Mouse (Mus musculus) left cerebral cortex, postnatal 4 days (tissue): ENCODE measurements around the gene Atp2b1. TPM values are rescaled to one million over a fixed set of nuclear protein-coding genes. Genes with fewer than 3 reads are reported as not detected.

Source experiments
- DNase-seq: peaks from one replicate; pipeline ENCODE4 v3.0.0-alpha.2; 2022
- intact Hi-C: fragments of 180-260 bp; cut with DNase I; formaldehyde crosslinking; loops from one replicate; pipeline ENCODE4 v1.15.1; 2025
- total RNA-seq, 2 experiments: library from RNA; stranded (reverse); gene quantifications; 2 replicates each; pipeline ENCODE4 v1.2.3; 2021

Gene Atp2b1
- 100 to 1,000 TPM; 448 to 466 TPM for total RNA-seq

- intact Hi-C loops = loop anchor here (5.0 to 10.0 kb wide), 2 partner anchors 422 to 1069 kb away; no protein-coding TSS in a partner anchor
- DNase-seq = peak; percentile 97
Measured at GRCm38 (mm10) chr10:98913961-98914809, at the start of gene Atp2b1. TSS of gene Atp2b1 (plus strand) at chr10:98914406.

GRCm38 (mm10) chr10:98864851-98865250 lies 49.4 kb upstream of the Atp2b1 start:
- intact Hi-C loops = no loop called here
- DNase-seq = no peak

- intact Hi-C loops = no loop called here
- DNase-seq = no peak
Measured at GRCm38 (mm10) chr10:98866836-98867370, 47.3 kb upstream of the Atp2b1 start.

GRCm38 (mm10) chr10:98868351-98868908 lies 45.8 kb upstream of the Atp2b1 start:
- no peak for DNase-seq
- intact Hi-C loops = no loop called here

- intact Hi-C loops = no loop called here
- no peak for DNase-seq
Measured at GRCm38 (mm10) chr10:98877855-98878254, 36.4 kb upstream of the Atp2b1 start.

GRCm38 (mm10) chr10:98878636-98879035 lies 35.6 kb upstream of the Atp2b1 start:
- DNase-seq = no peak
- intact Hi-C loops = no loop called here

GRCm38 (mm10) chr10:98880057-98880456 lies 34.1 kb upstream of the Atp2b1 start:
- DNase-seq = no peak
- intact Hi-C loops = no loop called here

GRCm38 (mm10) chr10:98880711-98881110 lies 33.5 kb upstream of the Atp2b1 start:
- intact Hi-C loops = no loop called here
- no peak for DNase-seq

GRCm38 (mm10) chr10:98881492-98881891 lies 32.7 kb upstream of the Atp2b1 start:
- intact Hi-C loops = no loop called here
- DNase-seq = no peak

GRCm38 (mm10) chr10:98882587-98882986 lies 31.6 kb upstream of the Atp2b1 start:
- no peak for DNase-seq
- intact Hi-C loops = no loop called here

- intact Hi-C loops = no loop called here
- DNase-seq = no peak
Measured at GRCm38 (mm10) chr10:98884445-98884844, 29.8 kb upstream of the Atp2b1 start.

GRCm38 (mm10) chr10:98886770-98887271 lies 27.4 kb upstream of the Atp2b1 start:
- DNase-seq = no peak
- intact Hi-C loops = no loop called here

GRCm38 (mm10) chr10:98891361-98891760 lies 22.8 kb upstream of the Atp2b1 start:
- intact Hi-C loops = no loop called here
- no peak for DNase-seq

GRCm38 (mm10) chr10:98897507-98897906 lies 16.7 kb upstream of the Atp2b1 start:
- intact Hi-C loops = no loop called here
- no peak for DNase-seq

GRCm38 (mm10) chr10:98897913-98898748 lies 16.1 kb upstream of the Atp2b1 start:
- intact Hi-C loops = no loop called here
- DNase-seq = no peak

GRCm38 (mm10) chr10:98901533-98901932 lies 12.7 kb upstream of the Atp2b1 start:
- no peak for DNase-seq
- intact Hi-C loops = no loop called here

GRCm38 (mm10) chr10:98905987-98906386 lies 8.2 kb upstream of the Atp2b1 start:
- no peak for DNase-seq
- intact Hi-C loops = no loop called here

GRCm38 (mm10) chr10:98906941-98907549 lies 7.2 kb upstream of the Atp2b1 start:
- intact Hi-C loops = no loop called here
- no peak for DNase-seq

GRCm38 (mm10) chr10:98913610-98913960 lies 621 bp upstream of the Atp2b1 start:
- DNase-seq = no peak
- intact Hi-C loops = loop anchor here (5.0 to 10.0 kb wide), 2 partner anchors 421 to 1069 kb away; no protein-coding TSS in a partner anchor

GRCm38 (mm10) chr10:98914810-98915241 lies 620 bp downstream of the Atp2b1 start:
- peak; percentile 79 for DNase-seq
- intact Hi-C loops = loop anchor here (5.0 to 10.0 kb wide), 3 partner anchors 423 to 1198 kb away; no protein-coding TSS in a partner anchor
